Mouse (Mus musculus): ENCODE data around the gene Ndufs8. TPM values are rescaled to one million over a fixed set of nuclear protein-coding genes. Genes with fewer than 3 reads are reported as not detected.

Gene Ndufs8
- total and polyA plus RNA-seq, 2 experiments from 2014 or later, result 212 to 366 TPM

DNA sequence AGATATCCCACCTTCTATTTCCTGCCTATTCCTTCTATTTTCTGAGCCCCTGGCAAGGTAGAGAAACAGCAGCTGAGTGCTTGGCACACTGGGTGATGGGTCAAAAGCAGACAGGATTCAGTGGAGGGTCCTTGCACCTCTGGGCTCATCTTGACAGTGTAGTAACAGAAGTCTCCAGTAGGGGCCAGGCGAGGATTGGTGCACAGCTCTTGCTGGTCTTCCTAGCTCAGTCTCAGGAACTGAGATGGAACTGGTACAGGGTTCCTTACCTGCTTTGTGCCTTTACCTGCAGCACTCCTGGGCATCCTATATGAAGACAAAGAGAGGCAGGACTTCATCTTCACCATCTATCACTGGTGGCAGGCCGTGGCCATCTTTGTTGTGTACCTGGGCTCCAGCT is 34.1 kb upstream of the Ndufs8 start:
- Histone ChIP-seq H3K9ac (replicated peaks; ENCODE audit: low read length) (no peak overlapping the region), H3K27ac (no peak overlapping the region), H3K4me1 (ENCODE audit: insufficient read depth, low read length) (no peaks in the 10 kb centered on the region), H3K4me3 (ENCODE audit: low read length) (no peak overlapping the region), H3K9me3 (ENCODE audit: low read length) (no peaks in the 10 kb centered on the region), H3K4me2 (ENCODE audit: low read depth, low read length) (no peak overlapping the region), H3K27me3 (ENCODE audit: insufficient read depth, low read length) (no peaks in the 10 kb centered on the region), H3K36me3 (ENCODE audit: insufficient read depth, low read length) (no peaks in the 10 kb centered on the region)
- peak; percentile 79 for DNase-seq (ENCODE audit: low spot score)
- ATAC-seq, result peak; percentile 86
- TF ChIP-seq CTCF (IDR thresholded peaks at IDR 0.05; ENCODE audit: low read depth), result peak; percentile 98
- 18% methylated on average over 2 of the region's 2 CpGs for WGBS

DNA sequence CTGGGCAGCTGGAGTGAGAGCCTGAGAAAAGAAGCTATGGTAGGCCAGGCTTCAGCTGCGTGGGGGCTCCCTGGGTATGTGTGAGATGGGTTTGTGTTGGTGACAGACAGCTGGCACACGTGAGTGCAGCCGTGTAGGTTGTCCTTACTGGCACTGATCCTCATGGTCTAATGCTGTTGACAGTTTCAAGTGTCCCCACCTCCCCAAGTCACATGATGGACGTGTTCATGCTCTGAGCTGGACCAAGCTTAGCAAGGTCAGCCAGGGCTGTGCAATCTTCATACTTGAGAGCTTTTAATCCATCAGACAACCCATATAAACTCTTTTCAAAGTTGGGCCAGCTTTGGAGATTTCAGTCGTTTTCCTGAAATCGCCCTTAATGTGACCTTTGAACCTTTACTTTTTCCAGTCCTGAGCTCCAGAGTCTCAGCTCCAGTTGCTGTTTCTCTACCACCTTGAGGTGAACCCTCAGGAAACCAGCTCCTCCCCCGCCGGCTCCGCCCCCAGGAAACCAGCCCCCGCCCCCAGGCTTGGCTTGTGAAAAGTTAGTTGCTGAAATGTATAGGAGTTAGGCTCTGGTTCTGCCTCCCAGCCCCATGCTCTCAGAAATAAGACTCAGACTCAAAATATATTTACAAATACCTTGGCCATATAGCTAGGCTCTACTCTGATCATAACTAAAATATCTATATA is 33.4 kb upstream of the Ndufs8 start:
- ATAC-seq, result no peak
- DNase-seq (ENCODE audit: low spot score), result no peak

DNA sequence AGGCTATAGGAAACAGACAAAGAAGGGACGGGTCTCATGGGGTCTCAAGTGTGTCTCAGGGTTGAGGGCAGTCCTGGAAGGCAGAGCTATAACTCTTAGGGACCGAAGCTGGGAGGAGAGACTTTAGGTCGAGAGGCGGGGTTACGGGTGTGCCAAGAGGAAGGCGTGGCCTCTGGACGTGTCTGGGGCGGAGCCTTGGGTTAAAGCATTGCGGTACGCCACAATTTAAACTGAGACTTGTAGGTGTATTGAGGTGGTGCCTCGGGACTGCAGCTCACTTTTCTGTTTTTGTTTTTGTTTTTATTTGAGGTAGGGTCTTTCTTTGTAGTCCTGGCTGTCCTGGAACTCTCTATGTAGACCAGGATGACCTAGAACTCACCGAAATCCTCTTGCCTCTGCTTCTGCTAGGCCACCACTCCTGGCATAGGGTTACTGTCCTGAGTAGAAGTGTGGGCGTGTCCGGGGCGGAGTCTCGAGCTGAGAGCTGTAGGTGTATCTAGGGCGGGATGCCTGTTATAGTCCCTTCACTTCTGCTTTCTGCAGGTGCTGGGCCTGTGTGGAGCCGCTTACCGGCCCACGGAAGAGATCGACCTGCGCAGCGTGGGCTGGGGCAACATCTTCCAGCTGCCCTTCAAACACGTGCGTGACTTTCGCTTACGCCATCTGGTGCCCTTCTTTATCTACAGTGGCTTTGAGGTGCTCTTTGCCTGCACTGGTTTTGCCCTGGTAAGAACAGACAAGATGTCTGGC is 30.6 kb upstream of the Ndufs8 start:
- no peak for ATAC-seq
- Histone ChIP-seq H3K4me1 (ENCODE audit: insufficient read depth, low read length) (no peaks in the 10 kb centered on the region), H3K9me3 (ENCODE audit: low read length) (no peaks in the 10 kb centered on the region), H3K4me3 (ENCODE audit: low read length) (no peak overlapping the region), H3K36me3 (ENCODE audit: insufficient read depth, low read length) (no peaks in the 10 kb centered on the region), H3K4me2 (ENCODE audit: low read depth, low read length) (0 out of 2 replicates have a peak overlapping the region, but pooled peaks have one; percentile 21), H3K27ac (no peak overlapping the region), H3K27me3 (ENCODE audit: insufficient read depth, low read length) (no peaks in the 10 kb centered on the region), H3K9ac (replicated peaks; ENCODE audit: low read length) (0 out of 2 replicates have a peak overlapping the region, but pooled peaks have one; percentile 28)
- TF ChIP-seq CTCF (IDR thresholded peaks at IDR 0.05; ENCODE audit: low read depth), result no peak
- no peak for DNase-seq (ENCODE audit: low spot score)
- 29% methylated on average over 27 of the region's 27 CpGs for WGBS

More for the DNA sequence above, 33.4 kb upstream of the Ndufs8 start:
- no peak overlapping the region for H3K4me3 ChIP-seq (ENCODE audit: low read length)
- H3K9ac ChIP-seq (replicated peaks; ENCODE audit: low read length), result no peak overlapping the region
- H3K9me3 ChIP-seq (ENCODE audit: low read length), result no peaks in the 10 kb centered on the region
- WGBS, result 32% methylated on average over 10 of the region's 10 CpGs
- no peaks in the 10 kb centered on the region for H3K36me3 ChIP-seq (ENCODE audit: insufficient read depth, low read length)
- H3K4me1 ChIP-seq (ENCODE audit: insufficient read depth, low read length), result no peaks in the 10 kb centered on the region
- no peaks in the 10 kb centered on the region for H3K27me3 ChIP-seq (ENCODE audit: insufficient read depth, low read length)
- H3K27ac ChIP-seq, result no peak overlapping the region
- TF ChIP-seq CTCF (IDR thresholded peaks at IDR 0.05; ENCODE audit: low read depth), result no peak
- H3K4me2 ChIP-seq (ENCODE audit: low read depth, low read length), result no peak overlapping the region

DNA sequence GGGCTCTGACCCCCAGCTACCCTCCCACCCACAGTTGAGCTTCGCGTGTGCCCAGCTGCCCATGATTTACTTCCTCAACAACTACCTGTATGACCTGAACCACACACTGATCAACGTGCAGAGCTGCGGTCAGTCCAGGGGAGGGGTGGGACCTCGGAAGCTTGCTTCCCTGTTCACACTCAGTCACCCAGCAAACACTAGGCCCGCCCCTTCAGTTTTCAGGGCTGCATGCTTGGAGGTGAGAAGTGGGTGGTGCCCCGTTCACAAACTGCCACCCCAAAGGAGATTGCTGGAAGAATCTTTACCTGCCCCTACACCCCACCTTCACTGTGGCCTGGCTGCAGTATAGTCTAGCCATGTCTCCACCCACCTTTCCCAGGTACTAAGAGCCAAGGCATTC is 29.7 kb upstream of the Ndufs8 start:
- WGBS, result 90% methylated on average over 7 of the region's 7 CpGs

DNA sequence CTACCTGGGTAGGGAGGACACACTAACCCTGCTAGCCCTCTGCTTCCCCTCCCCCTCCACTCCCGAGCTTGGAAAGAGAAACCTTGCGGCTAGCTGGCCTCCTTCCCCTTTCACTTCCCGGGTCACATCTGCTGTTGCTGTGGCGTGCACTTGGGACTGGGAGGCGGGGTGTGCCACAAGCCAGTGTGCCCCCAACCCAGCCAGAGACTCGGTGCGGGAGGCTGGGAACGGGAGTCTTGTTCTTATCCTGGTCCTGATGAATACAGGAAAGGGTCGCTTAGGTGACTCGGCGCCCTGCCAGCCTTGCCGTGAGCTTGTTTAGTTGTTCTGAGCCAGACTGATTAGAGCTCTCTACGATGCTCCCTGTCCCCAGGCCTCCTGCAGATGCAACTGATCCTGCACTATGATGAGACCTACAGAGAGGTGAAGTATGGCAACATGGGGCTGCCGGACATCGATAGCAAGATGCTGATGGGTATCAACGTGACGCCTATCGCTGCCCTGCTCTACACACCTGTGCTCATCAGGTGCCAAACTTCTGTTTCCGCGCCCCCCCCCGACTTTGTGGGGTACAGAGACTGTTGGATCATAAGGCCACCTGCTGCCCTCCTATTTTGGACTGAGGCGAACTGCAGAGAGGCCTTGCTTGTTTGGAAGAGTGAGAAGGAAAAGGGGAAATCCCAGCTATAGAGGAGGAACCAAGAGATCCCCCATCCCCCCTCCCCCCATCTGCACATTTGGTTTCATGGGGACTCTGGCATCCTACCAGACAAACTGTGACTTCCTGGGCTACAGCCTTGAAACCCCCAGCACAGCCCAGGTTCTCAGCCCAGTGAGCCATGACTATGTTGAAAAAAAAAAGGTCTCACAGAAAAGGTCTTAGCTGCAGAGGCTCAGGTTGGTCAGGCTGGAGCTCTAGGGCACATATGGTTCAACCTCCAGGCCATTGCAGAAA is 23.6 kb upstream of the Ndufs8 start:
- peak overlapping the region; percentile 36 for H3K4me3 ChIP-seq (ENCODE audit: low read length)
- H3K9ac ChIP-seq (replicated peaks; ENCODE audit: low read length), result peak overlapping the region; percentile 39
- H3K27ac ChIP-seq, result no peak overlapping the region
- H3K27me3 ChIP-seq (ENCODE audit: insufficient read depth, low read length), result no peaks in the 10 kb centered on the region
- ATAC-seq (peak; percentile 50; the same call in 1 of the 2 replicates), DNase-seq (ENCODE audit: low spot score) (peak; percentile 26)
- 9% methylated on average over 22 of the region's 22 CpGs for WGBS
- no peaks in the 10 kb centered on the region for H3K36me3 ChIP-seq (ENCODE audit: insufficient read depth, low read length)
- no peaks in the 10 kb centered on the region for H3K9me3 ChIP-seq (ENCODE audit: low read length)
- no peak for TF ChIP-seq CTCF (IDR thresholded peaks at IDR 0.05; ENCODE audit: low read depth)
- 0 out of 2 replicates have a peak, but pooled peaks cover 8% of the 10 kb centered on the region for H3K4me1 ChIP-seq (ENCODE audit: insufficient read depth, low read length)
- H3K4me2 ChIP-seq (ENCODE audit: low read depth, low read length), result peak overlapping the region; percentile 78

More for the DNA sequence above, 29.7 kb upstream of the Ndufs8 start:
- DNase-seq (ENCODE audit: low spot score) (no peak), ATAC-seq (no peak)
- Histone ChIP-seq H3K9me3 (ENCODE audit: low read length) (no peaks in the 10 kb centered on the region), H3K4me2 (ENCODE audit: low read depth, low read length) (no peak overlapping the region), H3K4me3 (ENCODE audit: low read length) (no peak overlapping the region), H3K4me1 (ENCODE audit: insufficient read depth, low read length) (no peaks in the 10 kb centered on the region), H3K27me3 (ENCODE audit: insufficient read depth, low read length) (no peaks in the 10 kb centered on the region), H3K9ac (replicated peaks; ENCODE audit: low read length) (no peak overlapping the region), H3K27ac (no peak overlapping the region), H3K36me3 (ENCODE audit: insufficient read depth, low read length) (no peaks in the 10 kb centered on the region)
- TF ChIP-seq CTCF (IDR thresholded peaks at IDR 0.05; ENCODE audit: low read depth), result no peak
